Mouse (Mus musculus): ENCODE results near the gene Fermt3. TPM values are rescaled to one million over a fixed set of nuclear protein-coding genes. Genes with fewer than 3 reads are reported as not detected.
"Not testable (repeated sequence)": the region's sequence is repeated elsewhere in the genome, so short reads cannot be mapped to it uniquely, and the experiment has no call there.

Gene Fermt3
- polyA plus RNA-seq (2012; rRNA removed), result 13.9 and 15.7 TPM in 2 replicates

DNA sequence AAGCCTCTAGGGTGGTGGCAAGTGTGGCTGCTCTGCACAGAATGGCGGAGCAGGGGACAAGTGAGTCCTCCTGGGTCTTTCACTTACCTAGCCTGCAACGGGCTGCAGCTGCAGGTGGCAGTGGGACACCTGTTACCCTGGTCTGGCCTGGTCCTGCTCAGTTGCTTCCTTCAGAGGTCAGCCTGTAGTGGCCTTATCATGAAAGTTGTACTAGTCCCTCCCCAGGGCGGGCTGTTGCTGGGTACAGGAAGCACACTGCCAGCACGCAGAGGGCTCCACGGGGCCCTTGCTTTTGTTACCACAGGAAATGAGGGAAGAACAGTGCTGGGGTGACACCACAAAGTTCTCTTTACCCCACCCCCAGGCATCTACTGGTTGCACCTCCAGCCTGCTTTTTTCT lies at the start of gene Fermt3:
Gene Fermt3 (minus strand): TSS at position 279 of the 400 bp plus-strand sequence.
- no peak for DNase-seq (ENCODE audit: low spot score)

DNA sequence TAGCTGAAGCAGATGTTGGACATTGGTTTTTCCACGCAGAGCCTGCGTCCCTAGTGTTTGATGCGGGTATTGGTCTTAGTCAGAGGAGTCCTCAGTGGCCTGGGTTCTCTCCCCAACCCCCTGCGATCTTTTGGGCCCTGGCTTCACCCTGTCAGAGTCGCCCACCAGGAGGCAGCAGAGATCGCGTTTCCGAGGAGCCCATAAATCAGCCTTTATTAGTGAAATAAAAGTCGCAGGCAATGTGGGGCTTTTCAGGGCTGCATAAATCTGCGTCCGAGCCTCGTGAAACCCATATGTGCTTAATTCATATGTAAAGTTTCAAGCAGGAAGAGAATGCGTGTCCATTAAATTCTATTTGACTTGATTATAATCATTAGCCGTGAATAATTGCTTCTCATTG lies 48.9 kb upstream of the Fermt3 start:
- peak; percentile 73 for DNase-seq (ENCODE audit: low spot score)

DNA sequence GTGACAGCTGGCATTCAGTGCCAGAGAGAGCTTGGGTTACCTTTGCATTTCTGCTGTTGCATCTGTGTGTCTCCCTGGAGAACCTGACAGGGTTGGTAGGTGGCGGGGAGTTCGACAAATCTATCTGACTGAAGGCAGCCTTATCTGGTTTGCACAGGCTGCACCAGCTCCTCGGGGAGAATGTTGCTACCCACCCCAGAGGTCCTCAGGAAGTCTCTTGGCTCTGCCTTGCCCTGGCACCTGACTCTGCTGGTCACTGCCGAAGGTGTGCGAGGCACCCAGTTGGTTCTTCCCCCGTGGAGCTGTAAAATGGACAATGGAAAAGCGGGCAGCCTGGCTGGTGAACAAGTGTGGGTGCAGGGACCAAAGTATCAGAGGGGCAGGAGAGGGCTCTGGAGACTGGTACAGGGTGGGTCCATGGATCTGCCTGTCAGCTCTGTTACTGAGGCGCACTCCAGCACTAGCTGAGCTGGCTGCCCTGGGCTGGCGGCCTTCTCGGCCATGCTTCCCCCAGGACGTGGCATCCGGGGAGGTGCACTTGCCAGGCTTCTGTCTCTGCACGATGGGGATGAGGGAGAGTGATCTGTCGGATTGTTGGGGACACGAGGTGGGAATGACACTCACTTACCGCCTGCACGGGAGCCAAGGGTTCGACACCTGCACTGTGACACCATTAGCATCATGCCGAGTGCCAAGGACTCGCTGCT lies 48.2 kb upstream of the Fermt3 start:
- DNase-seq (ENCODE audit: low spot score), result no peak

DNA sequence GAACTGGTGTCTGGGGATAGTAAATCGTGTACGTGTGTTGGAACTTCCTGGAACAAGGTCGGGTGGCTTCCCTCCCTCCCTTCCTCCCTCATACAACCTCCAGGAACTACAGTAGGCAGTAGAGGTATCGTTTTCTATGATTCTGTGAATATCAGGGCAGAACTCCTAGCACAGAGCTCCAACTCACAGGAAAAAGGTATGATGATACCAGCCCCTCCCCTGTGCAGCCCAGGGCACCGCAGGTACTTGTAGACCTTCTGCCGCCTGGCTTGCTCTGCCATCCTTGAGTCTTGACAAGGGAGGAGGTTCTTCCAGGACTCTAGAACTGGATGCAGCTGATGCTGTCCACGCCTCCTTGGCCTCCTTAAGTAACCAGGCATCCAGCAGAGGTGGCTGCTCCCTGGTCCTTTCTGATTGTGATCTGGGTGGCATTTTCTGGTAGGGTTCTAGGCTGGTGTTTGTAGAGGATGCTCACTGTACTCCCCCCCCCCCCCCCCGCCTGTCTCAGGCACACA lies 47.6 kb upstream of the Fermt3 start:
- DNase-seq (ENCODE audit: low spot score), result no peak

DNA sequence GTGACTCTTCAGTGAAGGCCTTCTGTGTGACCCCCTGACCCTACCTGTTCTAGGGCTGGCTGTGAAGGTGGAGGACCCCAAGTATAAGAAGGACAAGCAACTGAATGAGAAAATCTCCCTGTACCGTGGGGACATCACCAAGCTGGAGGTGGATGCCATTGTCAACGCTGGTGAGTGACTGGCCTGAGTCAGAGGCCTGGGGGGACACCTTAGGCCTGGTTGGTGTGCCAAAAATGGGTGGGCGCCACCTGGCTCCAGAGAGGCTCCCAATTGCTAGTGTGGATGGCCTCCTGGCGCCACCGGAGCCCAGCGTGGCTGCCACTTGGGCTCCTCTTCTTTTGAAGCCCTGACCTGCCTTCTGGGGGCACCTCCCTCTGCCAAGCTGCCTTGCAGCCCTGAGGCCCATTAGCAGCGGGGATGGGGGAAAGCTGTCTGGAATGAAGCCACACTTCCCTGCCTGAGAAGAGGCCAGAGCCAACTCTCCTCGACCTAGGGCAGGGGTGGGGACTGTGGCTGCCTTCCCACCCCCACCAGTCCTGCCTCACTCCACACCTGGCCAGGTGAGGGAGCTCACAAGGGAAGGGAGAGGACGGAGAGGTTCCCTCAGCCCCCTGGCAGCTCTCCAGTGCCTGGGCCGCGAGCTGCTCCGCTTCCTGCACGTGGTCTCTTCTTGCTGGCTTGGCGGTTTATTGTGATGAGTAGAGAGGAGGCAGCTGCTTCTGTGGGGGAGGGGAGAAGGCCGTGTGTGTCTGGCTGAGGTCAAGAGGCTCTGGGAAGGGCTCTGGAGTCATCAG lies 47.0 kb upstream of the Fermt3 start:
- no peak for DNase-seq (ENCODE audit: low spot score)

DNA sequence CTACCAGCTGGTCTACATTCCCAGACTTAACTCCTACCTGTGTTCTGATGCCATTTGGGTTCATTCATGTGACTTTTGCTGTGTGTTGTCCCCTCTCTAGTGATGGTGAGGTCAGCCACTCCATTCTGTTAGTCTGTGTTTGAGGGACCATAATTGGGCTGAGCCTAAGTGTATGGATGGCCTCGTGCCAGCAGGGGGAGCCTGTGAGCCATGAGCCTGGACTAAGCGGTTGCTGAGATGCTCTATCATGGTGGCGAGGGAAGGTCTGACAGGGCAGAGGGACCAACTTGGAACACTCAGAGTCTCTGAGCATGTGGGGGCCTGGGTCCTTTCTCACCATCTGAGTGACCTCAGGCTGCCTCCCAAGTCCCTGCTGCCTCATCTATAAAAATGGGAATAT lies 45.3 kb upstream of the Fermt3 start:
- peak; percentile 73 for DNase-seq (ENCODE audit: low spot score)

DNA sequence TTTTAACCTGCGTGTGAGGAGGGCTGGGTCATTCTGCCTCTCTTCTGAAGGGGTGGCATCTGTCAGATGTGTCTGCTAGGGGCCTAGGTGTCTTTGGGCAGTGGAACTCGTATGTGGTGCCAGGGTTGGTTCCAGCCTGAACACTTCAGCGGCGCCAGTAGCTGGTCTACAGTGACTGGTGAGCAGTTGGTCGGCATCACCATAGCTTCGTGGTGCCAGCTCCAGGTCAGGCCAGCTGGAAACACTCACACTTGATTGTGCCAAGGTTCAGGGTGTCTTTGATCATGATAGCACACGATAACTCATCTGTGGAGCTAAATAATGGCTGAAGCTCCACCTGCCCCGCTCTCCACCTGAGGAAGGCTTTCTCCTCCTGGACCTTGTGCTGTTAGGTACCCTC lies 43.6 kb upstream of the Fermt3 start:
- no peak for DNase-seq (ENCODE audit: low spot score)

DNA sequence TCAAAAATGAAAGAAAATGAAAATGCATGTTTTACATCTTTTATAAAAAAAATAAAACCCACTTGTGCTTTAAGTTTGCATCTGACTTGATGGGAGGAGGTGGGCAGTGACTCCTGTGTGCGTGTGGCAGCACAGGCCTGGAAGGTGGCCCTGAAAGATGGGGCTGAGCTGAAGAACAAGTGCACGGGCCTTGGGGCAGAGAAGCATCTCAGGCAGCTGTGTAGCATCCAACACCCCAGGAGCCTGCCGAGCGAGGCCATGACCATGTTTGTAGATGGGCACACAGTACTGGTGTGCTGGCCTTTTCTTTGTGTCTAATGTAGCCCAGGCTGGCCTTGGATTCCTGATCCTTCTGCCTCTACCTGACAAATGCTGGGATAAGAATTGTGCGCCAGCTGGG lies 42.8 kb upstream of the Fermt3 start:
- no peak for DNase-seq (ENCODE audit: low spot score)

DNA sequence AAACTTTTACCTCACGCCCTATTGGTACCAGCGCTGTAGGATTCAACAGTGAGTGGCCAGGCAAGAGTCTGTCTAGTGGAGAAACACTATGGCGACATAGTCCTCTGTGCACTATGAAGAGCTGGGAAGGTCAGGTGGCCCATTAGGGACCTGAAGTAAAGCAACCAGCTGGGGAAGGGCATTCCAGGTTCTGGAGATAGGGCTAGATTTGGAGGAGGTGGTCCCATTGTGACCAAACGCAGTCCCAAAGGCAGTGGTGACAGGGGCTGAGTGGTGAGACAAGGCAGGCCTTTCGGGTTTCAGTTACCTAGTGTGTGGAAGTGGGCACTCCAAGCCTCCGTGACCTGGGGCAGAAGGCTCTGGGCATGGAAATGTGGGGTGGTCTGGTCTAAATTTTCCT lies 39.3 kb upstream of the Fermt3 start:
- no peak for DNase-seq (ENCODE audit: low spot score)

DNA sequence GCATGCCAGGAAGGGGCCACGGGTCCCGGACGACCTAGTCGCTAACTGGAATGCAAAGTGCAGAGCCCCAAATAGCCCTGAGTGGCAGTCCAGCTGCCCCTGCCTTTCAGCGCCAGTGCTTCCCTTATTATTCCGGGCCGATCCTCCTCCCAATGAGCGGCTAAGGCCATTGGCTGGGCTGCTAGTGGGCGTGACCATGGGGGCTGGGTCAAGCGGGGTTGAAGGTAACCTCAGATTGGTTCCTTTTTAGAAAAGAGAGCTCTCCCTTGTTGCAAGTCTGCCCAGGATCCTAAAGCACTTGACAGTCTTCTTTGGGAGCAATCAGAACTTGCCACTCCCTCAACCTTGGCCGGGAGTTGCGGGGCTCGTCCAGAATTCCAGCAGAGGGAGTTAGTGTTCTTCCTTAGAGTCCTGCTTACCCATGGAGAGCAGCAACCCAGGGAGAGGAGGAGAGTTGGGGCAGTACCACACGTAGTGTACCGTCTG lies 38.5 kb upstream of the Fermt3 start:
- peak; percentile 66 for DNase-seq (ENCODE audit: low spot score)

DNA sequence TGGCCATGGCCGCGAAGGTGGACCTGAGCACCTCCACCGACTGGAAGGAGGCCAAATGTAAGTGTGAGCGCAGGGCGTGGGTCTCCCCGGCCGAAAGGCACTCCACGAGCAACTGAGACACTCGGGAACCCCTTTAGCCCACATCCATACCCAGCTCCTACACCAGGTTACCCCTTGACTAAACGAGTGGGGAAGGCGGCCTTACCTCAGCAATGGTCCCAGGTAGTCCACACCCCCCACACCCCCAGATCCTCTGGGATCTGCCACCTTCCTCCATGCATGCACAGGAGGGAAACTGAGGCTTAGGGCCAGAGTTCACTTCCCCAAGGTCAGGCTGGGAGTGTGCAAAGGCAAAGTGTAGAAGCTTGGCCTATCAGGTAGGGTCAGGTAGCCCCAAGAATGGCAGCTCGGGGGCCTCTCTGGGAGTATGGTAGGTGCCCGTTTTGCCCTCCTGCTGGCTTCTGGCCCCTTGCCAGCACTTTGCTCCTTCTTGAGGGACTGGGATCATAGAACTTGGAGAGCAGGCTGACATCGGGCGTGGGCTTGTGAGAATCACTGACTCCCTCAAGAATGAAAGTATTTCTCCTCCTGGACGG lies 38.0 kb upstream of the Fermt3 start:
- peak; percentile 53 for DNase-seq (ENCODE audit: low spot score)

DNA sequence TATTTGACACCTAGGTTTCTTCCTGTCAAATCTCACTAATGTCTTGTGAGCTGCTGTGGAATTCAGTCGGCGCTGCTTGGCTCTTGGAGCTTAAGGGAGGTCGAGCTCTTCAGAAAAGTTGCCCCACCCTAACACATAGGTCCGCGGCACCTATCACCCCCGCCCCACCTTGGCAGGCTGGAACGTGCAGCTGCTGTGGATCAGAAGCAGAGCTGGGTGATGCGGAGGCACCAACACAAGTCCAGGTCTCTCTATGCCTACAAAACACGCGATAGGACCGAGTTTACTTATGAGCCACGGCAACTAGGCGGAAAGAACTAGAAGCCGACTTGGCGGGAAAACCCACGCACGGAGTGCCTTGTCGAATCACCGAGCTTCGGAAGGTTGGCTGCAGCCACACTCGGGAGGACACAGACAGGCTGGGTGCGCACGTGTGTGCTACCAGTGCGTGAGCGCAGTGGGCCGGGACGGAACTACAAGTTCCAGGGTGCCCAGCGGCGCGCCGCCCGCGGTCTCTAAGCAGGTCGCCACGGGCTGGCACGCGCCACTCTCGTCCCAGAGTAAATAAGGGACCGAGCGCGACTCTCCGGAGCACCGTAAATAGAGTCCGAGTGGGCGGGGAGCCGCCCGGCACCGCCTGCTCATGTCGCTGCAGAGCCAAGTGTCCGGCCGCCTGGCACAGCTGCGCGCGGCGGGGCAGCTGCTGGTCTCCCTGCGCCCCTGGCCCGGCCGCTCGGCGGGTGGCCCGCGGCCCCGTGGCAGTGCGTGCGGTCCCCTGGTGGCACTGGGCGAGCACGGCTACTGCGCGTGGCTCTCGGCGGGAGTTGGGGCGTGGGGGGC lies 37.2 kb upstream of the Fermt3 start, which contains the start of gene Macrod1:
Gene Macrod1 (plus strand): TSS at position 563 of the 840 bp plus-strand sequence.
- peak; percentile 67 for DNase-seq (ENCODE audit: low spot score)

DNA sequence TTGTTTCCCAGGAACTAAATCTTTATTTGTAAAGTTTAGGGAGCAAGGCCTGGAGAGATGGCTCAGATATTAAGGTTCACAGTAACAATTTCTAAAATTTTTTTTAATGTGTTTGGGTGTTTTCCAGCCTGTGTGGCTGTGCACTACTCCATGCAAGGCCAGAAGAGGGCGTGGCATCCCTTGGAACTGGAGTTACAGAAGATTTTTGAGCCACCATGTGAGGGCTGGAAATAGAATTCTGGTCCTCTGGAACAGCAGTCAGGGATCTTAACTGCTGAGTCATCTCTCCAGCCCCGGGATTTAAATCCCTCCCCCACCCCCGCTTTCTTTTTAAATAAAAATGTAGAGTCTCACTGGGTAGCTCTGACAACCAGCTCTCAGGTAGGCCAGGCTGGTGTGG lies 35.9 kb upstream of the Fermt3 start:
- DNase-seq (ENCODE audit: low spot score), result no peak

DNA sequence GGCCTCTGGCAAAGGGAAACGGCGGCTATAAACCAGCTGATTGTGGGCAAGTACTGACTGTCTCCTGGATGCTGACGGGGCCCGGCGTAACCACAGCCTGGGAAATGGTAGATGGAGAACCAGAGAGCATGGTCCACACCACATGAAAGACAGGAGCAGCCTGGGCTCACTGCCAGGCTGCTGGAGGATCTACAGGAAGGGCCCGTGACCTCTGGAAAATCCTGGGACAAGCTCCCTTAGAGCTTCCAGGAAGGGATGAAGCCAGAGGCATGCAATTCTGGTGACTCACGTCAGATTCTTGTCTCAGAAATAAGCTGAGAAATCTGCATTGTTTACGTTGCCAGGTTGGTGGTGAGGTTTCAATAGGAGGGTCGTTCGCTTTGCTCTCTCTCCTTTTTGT lies 35.5 kb upstream of the Fermt3 start:
- no peak for DNase-seq (ENCODE audit: low spot score)

DNA sequence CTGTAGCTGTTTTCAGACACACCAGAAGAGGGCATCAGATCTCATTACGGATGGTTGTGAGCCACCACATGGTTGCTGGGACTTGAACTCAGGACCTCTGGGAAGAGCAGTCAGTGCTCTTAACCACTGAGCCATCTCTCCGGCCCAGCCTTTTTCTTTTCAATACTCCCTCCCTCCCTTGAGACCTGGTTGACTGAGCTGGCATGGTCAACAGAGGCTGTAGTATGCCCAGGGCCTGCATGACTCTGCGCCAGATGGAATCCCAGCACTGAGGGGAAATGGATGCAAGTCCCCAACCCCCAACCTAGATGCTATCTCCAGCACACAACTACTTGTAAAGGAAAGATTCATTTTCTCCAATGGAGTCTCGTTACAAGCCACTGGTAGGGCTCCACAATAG lies 34.1 kb upstream of the Fermt3 start:
- DNase-seq (ENCODE audit: low spot score), result not testable (repeated sequence)

DNA sequence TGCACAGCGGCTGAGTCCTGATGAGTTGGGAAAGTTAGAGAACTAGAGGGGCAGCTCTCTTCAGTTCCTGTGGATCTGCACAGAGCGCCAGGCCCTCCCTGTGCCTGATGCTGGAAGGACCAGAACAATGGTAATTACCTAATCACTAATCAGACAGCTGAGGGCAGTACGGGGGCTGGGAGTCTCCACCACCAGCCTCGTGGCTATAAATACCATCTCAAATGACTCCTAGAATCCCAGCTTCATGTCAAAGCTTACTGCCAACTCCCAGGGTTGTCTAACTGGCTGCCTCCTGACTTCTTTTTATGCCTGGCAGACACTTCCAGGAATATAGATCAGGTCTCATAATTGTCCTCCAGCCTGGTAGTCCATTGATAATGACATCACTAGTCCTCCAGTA lies 25.4 kb upstream of the Fermt3 start:
- no peak for DNase-seq (ENCODE audit: low spot score)

DNA sequence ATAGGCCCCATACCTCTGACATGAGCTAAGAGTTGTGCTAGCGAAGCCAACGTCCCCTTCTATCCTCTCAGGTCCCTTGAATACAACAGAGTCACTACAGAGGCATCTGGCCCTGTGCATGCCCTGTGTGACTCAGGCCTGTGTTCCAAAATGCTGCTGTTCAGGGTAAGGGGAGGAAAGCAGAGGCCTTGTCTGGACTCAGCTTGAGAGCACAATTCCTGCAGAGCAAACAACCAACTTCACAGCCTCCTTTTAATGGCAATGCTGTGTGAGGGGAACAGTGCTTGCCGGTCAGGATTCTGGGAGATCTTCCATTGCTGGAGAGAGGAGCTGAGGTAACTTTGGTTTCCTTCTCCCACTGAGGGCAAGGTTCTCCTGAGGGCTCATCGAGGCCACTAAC lies 25.0 kb upstream of the Fermt3 start:
- no peak for DNase-seq (ENCODE audit: low spot score)

DNA sequence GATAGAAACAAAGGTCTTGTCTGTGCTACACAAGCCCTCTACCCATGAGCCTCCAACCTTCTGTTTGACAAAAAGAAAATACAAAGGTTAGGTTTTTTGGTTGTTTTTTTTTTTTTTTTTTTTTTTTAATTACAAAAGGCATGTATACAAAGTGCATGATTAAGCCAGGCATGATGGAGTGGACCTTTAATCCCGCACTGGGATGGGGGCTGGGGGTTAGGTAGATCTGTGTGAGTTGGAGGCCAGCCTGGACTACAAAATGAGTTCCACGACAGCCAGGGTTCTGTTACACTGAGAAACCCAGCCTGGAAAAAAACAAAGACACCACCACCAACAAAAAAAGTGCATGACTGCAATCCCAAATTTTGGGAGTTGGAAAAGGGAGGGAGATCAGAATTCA lies 21.9 kb upstream of the Fermt3 start:
- no peak for DNase-seq (ENCODE audit: low spot score)

DNA sequence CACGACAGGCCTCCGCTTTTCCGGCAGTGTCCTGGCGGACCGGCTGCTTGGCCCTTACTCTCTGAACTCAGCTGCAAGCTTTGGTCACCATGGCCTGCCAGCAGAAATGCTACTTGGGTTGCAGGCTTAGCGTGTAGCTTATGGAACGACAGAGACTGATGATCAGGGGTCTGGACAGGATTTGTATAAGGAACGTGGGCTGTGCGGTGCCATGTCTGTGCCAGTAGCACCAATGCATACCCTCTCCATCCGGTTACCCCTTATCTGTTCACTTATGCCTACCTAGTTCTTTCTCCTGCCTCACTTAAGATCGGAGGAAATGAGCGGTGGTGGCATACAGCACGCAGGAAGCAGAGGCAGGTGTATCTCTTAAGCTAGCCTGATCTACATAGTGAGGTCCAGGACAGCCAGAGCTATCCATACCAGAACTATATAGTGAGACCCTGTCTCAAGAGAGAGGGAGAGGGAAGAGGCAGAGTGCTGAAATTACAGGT lies 21.4 kb upstream of the Fermt3 start:
- DNase-seq (ENCODE audit: low spot score), result no peak

DNA sequence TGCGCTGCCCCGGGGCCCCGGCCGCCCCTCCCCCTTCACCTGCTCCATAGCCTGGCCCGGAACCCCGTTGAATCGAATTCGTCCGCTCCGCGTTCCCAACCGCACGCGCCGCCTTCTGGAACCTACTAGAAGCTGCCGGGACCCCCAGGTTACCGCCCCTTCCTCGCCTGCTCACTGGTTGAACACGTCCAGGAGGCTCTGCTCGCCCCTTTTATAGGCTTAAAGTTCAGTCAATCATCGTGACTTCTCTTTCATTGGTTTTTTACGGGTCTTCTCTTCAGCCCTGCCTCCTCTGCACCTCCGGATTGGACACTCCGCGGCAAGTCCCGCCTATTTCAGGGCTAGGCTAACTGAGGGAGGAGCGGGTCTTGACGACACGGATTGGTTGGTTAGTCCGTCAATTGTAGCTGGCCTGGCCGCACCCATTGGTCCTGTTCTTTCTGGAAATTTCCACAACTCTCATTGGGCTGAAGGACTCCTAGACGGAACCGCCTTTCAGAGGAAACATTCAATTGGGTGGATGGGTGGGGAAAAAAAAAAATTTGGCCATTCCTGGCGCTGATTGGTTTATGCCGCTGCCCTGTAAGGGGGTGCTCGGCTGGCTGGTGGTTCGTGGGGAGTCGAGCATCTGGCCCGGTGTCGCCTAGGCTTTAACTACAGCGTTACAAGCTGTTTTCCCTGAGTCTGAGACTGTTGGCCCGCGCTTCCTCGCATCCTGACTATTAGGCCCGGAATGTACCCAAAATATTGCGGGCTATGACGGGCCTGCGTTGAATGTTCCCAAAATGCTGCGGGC lies 20.8 kb upstream of the Fermt3 start, which contains the start of gene Stip1:
Gene Stip1 (minus strand): TSS at position 127 of the 796 bp plus-strand sequence.
- peak; percentile 92 for DNase-seq (ENCODE audit: low spot score)

Data from urinary bladder, adult 2 months (tissue).